7 mouse cellular contexts compared by ENCODE assay signal in genomic region chr8:121829048-121829776, GRCm38 (mm10). TPM values are rescaled to one million over a fixed set of nuclear protein-coding genes. Genes with fewer than 3 reads are reported as not detected.
A peak's percentile ranks its signal among the peaks of the same experiment; 100 is the strongest.
DNase-seq lines count a peak whose midpoint lies in the region; ATAC-seq lines count a peak whose summit lies in the region.

Klhdc4 (minus strand) TSS chr8:121829569.

- no peaks in the 10 kb centered on the region for H3K27me3 ChIP-seq in intestine, embryonic 16.5 days (replicated peaks; ENCODE audit: control insufficient read depth, insufficient read depth, low read length)
- H3K27me3 ChIP-seq in midbrain, embryonic 11.5 days (ENCODE audit: control insufficient read depth, insufficient read depth, low read length): no peaks in the 10 kb centered on the region

- ATAC-seq in intestine, embryonic 16.5 days: peak; percentile 99
- peak; percentile 97 for ATAC-seq in midbrain, embryonic 11.5 days (ENCODE audit: low FRiP score)

- H3K4me1 ChIP-seq in intestine, embryonic 16.5 days (ENCODE audit: control insufficient read depth, insufficient read depth, low read length): peaks cover 16% of the 10 kb centered on the region
- peaks cover 7% of the 10 kb centered on the region for H3K4me1 ChIP-seq in midbrain, embryonic 11.5 days (ENCODE audit: control insufficient read depth, insufficient read depth, low read length)

- no peaks in the 10 kb centered on the region for H3K9me3 ChIP-seq in intestine, embryonic 16.5 days (ENCODE audit: control insufficient read depth, low read length)
- H3K9me3 ChIP-seq in midbrain, embryonic 11.5 days (ENCODE audit: control insufficient read depth, low read length): no peaks in the 10 kb centered on the region

- no peaks in the 10 kb centered on the region for H3K36me3 ChIP-seq in intestine, embryonic 16.5 days (ENCODE audit: control insufficient read depth, insufficient read depth, low read length)
- no peaks in the 10 kb centered on the region for H3K36me3 ChIP-seq in midbrain, embryonic 11.5 days (ENCODE audit: control insufficient read depth, insufficient read depth, low read length)

- H3K4me3 ChIP-seq in intestine, embryonic 16.5 days (ENCODE audit: low read length): peak within 1 kb of the TSS; percentile 83
- H3K4me3 ChIP-seq in midbrain, embryonic 11.5 days (ENCODE audit: low read depth, low read length): peak within 1 kb of the TSS; percentile 97

- peak; percentile 91 for DNase-seq in adrenal gland, adult 2 months
- DNase-seq in embryo, embryonic 11.5 days (ENCODE audit: low read depth, low spot score): peak; percentile 81
- DNase-seq in gastrocnemius, postnatal 4 days (ENCODE audit: low spot score in 2 of 2): peak; percentile 63 to 82
- DNase-seq in left cerebral cortex, postnatal 36 days (ENCODE audit: low spot score in 2 of 2): peak; percentile 90 to 92
- peak; percentile 100 for DNase-seq in midbrain, embryonic 11.5 days (ENCODE audit: low spot score, missing footprints)
- peak; percentile 79 for DNase-seq in skeletal muscle tissue, adult 2 months (ENCODE audit: low read depth, low spot score)

- peak within 1 kb of the TSS; percentile 84 for H3K9ac ChIP-seq in intestine, embryonic 16.5 days (ENCODE audit: low read depth, low read length)
- peak within 1 kb of the TSS; percentile 84 for H3K9ac ChIP-seq in midbrain, embryonic 11.5 days (ENCODE audit: low read length)

- intact Hi-C loops in left cerebral cortex, postnatal 36 days (cut with DNase I): loop anchor here (5.0 kb wide), 1 partner anchor 97 kb away; no protein-coding TSS in a partner anchor

- H3K27ac ChIP-seq in intestine, embryonic 16.5 days (ENCODE audit: low read length): peak within 1 kb of the TSS; percentile 18; the same call in 1 of the 2 replicates
- H3K27ac ChIP-seq in midbrain, embryonic 11.5 days (ENCODE audit: low read depth, low read length): no peak within 1 kb of the TSS

- peak within 1 kb of the TSS; percentile 94 for H3K4me2 ChIP-seq in intestine, embryonic 16.5 days (ENCODE audit: low read depth, low read length)
- peak within 1 kb of the TSS; percentile 81 for H3K4me2 ChIP-seq in midbrain, embryonic 11.5 days

- under 1% methylated on average over 68 of the region's 68 CpGs for WGBS in intestine, embryonic 16.5 days
- under 1% methylated on average over 57 of the region's 68 CpGs for WGBS in midbrain, embryonic 11.5 days

RNA-seq across cellular contexts. Expression of gene Klhdc4, which starts in this region (rescaled TPM):
- 10 to 100 TPM; 17.2 to 25.6 TPM for total RNA-seq in adrenal gland, adult 2 months (2021)
- polyA plus RNA-seq in adrenal gland, adult 2 months (2012; rRNA removed): 12.2 and 14.9 TPM in 2 replicates
- 10 to 100 TPM; 17.5 to 19.0 TPM for total RNA-seq in gastrocnemius, postnatal 4 days (2021)
- 35.5 and 38.8 TPM in 2 replicates for polyA plus RNA-seq in intestine, embryonic 16.5 days (2015; fragmentation: Nextera tagmentation; extraction: Ambion mirVana)
- total RNA-seq in left cerebral cortex, postnatal 36 days (2021): 10 to 100 TPM; 29.0 to 34.2 TPM
- polyA plus RNA-seq in midbrain, embryonic 11.5 days (2014; fragmentation: Nextera tagmentation; extraction: Ambion mirVana): 49.4 and 52.9 TPM in 2 replicates
